Mouse (Mus musculus) lung, embryonic 15.5 days (tissue): ENCODE data around the gene Bhlhe40. TPM values are rescaled to one million over a fixed set of nuclear protein-coding genes. Genes with fewer than 3 reads are reported as not detected.

ENCODE experiments used
- ATAC-seq: fragments of 200-750 bp; cut with Nextera tagmentation; 2 replicates; pipeline ENCODE4 v1.8.0; 2017; ENCODE audit warnings: moderate number of reproducible peaks, borderline replicate concordance; ENCODE audit not compliant: low FRiP score, low TSS enrichment; ENCODE audit errors: extremely low read depth
- H3K27ac ChIP-seq: fragments of 300-500 bp; sonication (generic); 2 replicates; pipeline ENCODE4 v1.5.1; 2015; ENCODE audit warnings: moderate library complexity, mild to moderate bottlenecking, inconsistent platforms
- H3K27me3 ChIP-seq: fragments of 300-500 bp; sonication (generic); 2 replicates; pipeline ENCODE4 v1.6.1; 2015; ENCODE audit warnings: inconsistent platforms
- H3K36me3 ChIP-seq: fragments of 300-500 bp; sonication (generic); 2 replicates; pipeline ENCODE4 v1.6.1; 2015; ENCODE audit warnings: inconsistent platforms
- H3K4me1 ChIP-seq: fragments of 300-500 bp; sonication (generic); 2 replicates; pipeline ENCODE4 v1.6.1; 2015; ENCODE audit warnings: inconsistent platforms
- H3K4me2 ChIP-seq: fragments of 300-500 bp; sonication (generic); 2 replicates; pipeline ENCODE4 v1.6.1; 2015; ENCODE audit warnings: inconsistent platforms, mild to moderate bottlenecking, moderate library complexity
- H3K4me3 ChIP-seq: fragments of 300-500 bp; sonication (generic); 2 replicates; pipeline ENCODE4 v1.5.1; 2015; ENCODE audit warnings: mild to moderate bottlenecking, inconsistent platforms
- H3K9ac ChIP-seq: fragments of 300-500 bp; sonication (generic); 2 replicates; pipeline ENCODE4 v1.6.1; 2015; ENCODE audit warnings: inconsistent platforms
- H3K9me3 ChIP-seq: fragments of 300-500 bp; sonication (generic); 2 replicates; pipeline ENCODE4 v1.6.1; 2016; ENCODE audit warnings: inconsistent platforms
- WGBS: fragments of 180-500 bp; shearing (Covaris S2); methylation state at CpG from one replicate; pipeline ENCODE4 v1.1.7; 2015; 5-methylcytosine and 5-hydroxymethylcytosine counted together
- polyA plus RNA-seq: library from polyadenylated mRNA; unstranded; fragments of >200 nt; fragmentation: Nextera tagmentation; extraction: Ambion mirVana; gene quantifications from 2 replicates; pipeline ENCODE4 v1.2.1, GENCODE M21; 2015

Gene Bhlhe40
- polyA plus RNA-seq, 1 experiment from 2014 or later = 15.2 TPM

DNA sequence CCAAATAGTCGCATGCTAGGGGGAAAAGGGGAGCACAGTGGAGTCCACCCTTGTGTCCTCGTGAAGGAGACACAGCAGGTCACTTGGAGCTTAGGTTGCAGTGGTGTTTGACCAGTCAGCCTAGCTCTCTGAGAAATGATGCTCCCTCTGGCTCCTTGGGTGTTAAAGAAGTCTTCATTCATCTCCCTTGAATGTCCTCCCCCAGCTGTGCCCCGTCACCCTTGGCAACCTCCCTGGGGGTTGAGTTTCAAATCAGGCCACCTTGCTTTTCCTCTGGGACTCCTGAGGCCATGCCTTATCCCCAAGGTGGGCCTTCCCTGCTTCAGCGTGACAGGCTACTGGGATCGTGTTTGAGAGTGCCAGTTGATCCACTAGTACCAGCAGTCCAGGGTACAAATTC lies 17.8 kb downstream of the Bhlhe40 start:
- 50% methylated on average over 5 of the region's 5 CpGs for WGBS
- Histone ChIP-seq H3K4me2 (no peak overlapping the region), H3K9ac (no peak overlapping the region), H3K4me1 (no peaks in the 10 kb centered on the region), H3K36me3 (no peaks in the 10 kb centered on the region), H3K4me3 (no peak overlapping the region), H3K9me3 (no peaks in the 10 kb centered on the region), H3K27ac (no peak overlapping the region), H3K27me3 (no peaks in the 10 kb centered on the region)
- no peak for ATAC-seq

GRCm38 (mm10) chr6:108680503-108680902 lies 20.1 kb downstream of the Bhlhe40 start:
- H3K27ac ChIP-seq = no peak overlapping the region
- H3K4me1 ChIP-seq = no peaks in the 10 kb centered on the region
- ATAC-seq = no peak
- no peak overlapping the region for H3K9ac ChIP-seq
- no peaks in the 10 kb centered on the region for H3K9me3 ChIP-seq
- H3K4me2 ChIP-seq = no peak overlapping the region
- no peaks in the 10 kb centered on the region for H3K36me3 ChIP-seq
- no peaks in the 10 kb centered on the region for H3K27me3 ChIP-seq
- no peak overlapping the region for H3K4me3 ChIP-seq
- WGBS = 71% methylated on average over 7 of the region's 7 CpGs

DNA sequence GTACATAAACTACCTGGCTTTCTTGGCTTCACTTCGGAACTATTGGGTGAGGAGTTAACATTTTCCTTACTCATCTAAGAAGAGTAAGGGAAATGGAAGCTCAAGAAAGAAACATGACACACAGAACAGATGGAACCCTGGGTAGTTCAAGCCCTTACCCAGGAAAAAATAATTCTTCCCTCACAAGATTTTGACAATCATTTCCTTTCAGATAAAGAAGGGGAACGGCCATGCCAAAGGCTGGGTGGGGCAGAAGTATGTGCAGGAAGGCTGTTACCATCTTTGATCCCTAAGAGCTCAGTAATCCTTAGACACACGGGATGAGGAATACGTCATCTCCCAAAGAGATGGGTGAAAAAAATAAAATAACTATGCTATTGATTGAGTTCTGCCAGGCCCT lies 20.7 kb downstream of the Bhlhe40 start:
- Histone ChIP-seq H3K4me1 (no peaks in the 10 kb centered on the region), H3K36me3 (no peaks in the 10 kb centered on the region), H3K27me3 (no peaks in the 10 kb centered on the region), H3K4me3 (no peak overlapping the region), H3K27ac (no peak overlapping the region), H3K9ac (no peak overlapping the region), H3K4me2 (no peak overlapping the region), H3K9me3 (no peaks in the 10 kb centered on the region)
- 70% methylated on average over 4 of the region's 4 CpGs for WGBS
- no peak for ATAC-seq

GRCm38 (mm10) chr6:108683140-108683539 lies 22.7 kb downstream of the Bhlhe40 start:
- ATAC-seq = no peak
- no peaks in the 10 kb centered on the region for H3K4me1 ChIP-seq
- no peak overlapping the region for H3K4me3 ChIP-seq
- H3K4me2 ChIP-seq = no peak overlapping the region
- H3K36me3 ChIP-seq = no peaks in the 10 kb centered on the region
- no peaks in the 10 kb centered on the region for H3K9me3 ChIP-seq
- no peak overlapping the region for H3K9ac ChIP-seq
- 81% methylated on average over 1 of the region's 1 CpGs for WGBS
- H3K27ac ChIP-seq = no peak overlapping the region
- H3K27me3 ChIP-seq = no peaks in the 10 kb centered on the region

DNA sequence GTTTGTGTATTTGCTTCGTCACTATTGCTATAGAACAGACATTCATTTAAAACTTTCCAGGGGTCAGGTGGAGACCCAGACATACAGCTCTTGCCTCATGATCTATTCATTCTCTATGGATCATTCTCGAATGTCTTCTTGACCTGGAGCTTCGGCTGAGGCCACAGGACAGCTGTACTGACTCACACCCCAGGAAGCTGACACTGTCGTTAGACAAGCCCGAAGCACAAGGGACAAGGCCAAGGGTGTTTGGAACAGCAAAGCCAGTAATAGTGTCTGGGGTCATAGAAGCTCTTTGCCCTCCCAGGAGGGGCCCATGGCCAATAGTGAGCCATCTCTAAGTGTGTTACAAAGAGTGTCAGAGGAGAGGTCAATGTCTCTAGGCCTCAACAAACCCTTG lies 24.0 kb downstream of the Bhlhe40 start:
- H3K36me3 ChIP-seq = no peaks in the 10 kb centered on the region
- H3K4me1 ChIP-seq = no peaks in the 10 kb centered on the region
- H3K4me2 ChIP-seq = no peak overlapping the region
- no peaks in the 10 kb centered on the region for H3K9me3 ChIP-seq
- no peak for ATAC-seq
- no peak overlapping the region for H3K27ac ChIP-seq
- no peak overlapping the region for H3K9ac ChIP-seq
- WGBS = 55% methylated on average over 5 of the region's 5 CpGs
- H3K4me3 ChIP-seq = no peak overlapping the region
- no peaks in the 10 kb centered on the region for H3K27me3 ChIP-seq

DNA sequence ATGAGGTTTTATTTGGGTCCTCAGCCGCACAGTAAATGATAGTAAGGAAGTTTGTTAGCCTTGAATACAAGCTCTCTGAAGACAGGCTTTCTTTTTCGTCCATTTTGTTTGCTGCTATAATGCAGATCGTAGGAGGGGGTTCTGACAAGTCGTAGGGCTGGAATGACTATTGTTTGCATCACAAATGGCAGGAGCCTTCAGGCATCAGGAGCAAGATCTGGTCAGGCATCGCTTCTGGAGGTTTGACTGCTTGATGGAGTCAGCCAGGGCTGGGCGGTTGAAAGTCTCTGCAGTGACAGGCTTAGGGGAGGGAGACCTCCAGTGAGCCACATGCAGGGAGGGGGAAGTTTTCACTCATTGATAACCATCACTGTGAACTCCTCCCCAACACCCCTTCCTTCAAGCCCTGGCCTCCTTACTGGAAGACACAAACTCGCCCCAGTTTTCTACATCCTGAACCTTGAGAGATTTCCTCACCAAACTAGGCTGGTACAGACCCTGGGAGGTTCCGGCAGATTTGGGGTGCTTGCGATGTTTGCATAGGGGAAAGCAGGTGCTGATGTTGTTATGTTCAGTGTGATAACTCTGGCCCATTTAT lies 25.4 kb downstream of the Bhlhe40 start:
- no peaks in the 10 kb centered on the region for H3K4me1 ChIP-seq
- no peak overlapping the region for H3K4me2 ChIP-seq
- 60% methylated on average over 9 of the region's 9 CpGs for WGBS
- no peaks in the 10 kb centered on the region for H3K9me3 ChIP-seq
- no peak overlapping the region for H3K27ac ChIP-seq
- no peak for ATAC-seq
- no peaks in the 10 kb centered on the region for H3K27me3 ChIP-seq
- no peaks in the 10 kb centered on the region for H3K36me3 ChIP-seq
- no peak overlapping the region for H3K4me3 ChIP-seq
- H3K9ac ChIP-seq = no peak overlapping the region

DNA sequence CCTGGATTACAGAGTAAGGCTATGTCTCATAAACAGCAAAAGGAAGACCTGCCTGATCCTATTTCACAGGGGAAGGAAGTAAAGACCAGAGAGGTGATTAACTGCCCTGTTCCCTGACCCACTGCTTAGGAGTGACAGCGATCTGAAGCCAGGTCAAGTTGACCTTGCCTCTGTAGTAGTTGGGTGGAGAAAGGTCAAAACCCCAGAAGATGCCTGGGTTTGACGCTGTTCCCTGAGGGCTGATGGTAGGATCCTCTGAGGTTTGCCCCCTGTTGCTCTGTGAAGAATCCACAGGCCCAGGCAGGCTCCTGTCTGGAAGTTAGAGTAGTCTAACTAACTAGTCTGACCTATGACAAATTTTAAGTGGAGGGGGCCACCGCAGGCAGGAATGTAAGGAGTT lies 26.5 kb downstream of the Bhlhe40 start:
- ATAC-seq = no peak
- H3K27me3 ChIP-seq = no peaks in the 10 kb centered on the region
- no peaks in the 10 kb centered on the region for H3K9me3 ChIP-seq
- H3K27ac ChIP-seq = no peak overlapping the region
- no peak overlapping the region for H3K9ac ChIP-seq
- no peaks in the 10 kb centered on the region for H3K4me1 ChIP-seq
- H3K4me3 ChIP-seq = no peak overlapping the region
- 76% methylated on average over 3 of the region's 3 CpGs for WGBS
- H3K36me3 ChIP-seq = no peaks in the 10 kb centered on the region
- no peak overlapping the region for H3K4me2 ChIP-seq

- H3K36me3 ChIP-seq = no peaks in the 10 kb centered on the region
- H3K9ac ChIP-seq = no peak overlapping the region
- H3K4me2 ChIP-seq = no peak overlapping the region
- ATAC-seq = 0 out of 2 replicates have a peak, but pooled peaks have one; percentile 36
- no peak overlapping the region for H3K27ac ChIP-seq
- whole genome bisulfite sequencing = 65% methylated on average over 5 of the region's 5 CpGs
- no peak overlapping the region for H3K4me3 ChIP-seq
- no peaks in the 10 kb centered on the region for H3K9me3 ChIP-seq
- no peaks in the 10 kb centered on the region for H3K27me3 ChIP-seq
- no peaks in the 10 kb centered on the region for H3K4me1 ChIP-seq
Observed at GRCm38 (mm10) chr6:108688344-108688743, 27.9 kb downstream of the Bhlhe40 start.

- Histone ChIP-seq H3K4me1 (no peaks in the 10 kb centered on the region), H3K27ac (no peak overlapping the region), H3K4me3 (no peak overlapping the region), H3K36me3 (no peaks in the 10 kb centered on the region), H3K9ac (no peak overlapping the region), H3K4me2 (no peak overlapping the region), H3K27me3 (no peaks in the 10 kb centered on the region), H3K9me3 (no peaks in the 10 kb centered on the region)
- WGBS = 58% methylated on average over 3 of the region's 3 CpGs
- no peak for ATAC-seq
Observed at GRCm38 (mm10) chr6:108692986-108693385, 32.6 kb downstream of the Bhlhe40 start.

- no peak for ATAC-seq
- WGBS = 91% methylated on average over 8 of the region's 8 CpGs
- H3K27me3 ChIP-seq = no peaks in the 10 kb centered on the region
- H3K9ac ChIP-seq = no peak overlapping the region
- no peak overlapping the region for H3K27ac ChIP-seq
- H3K4me1 ChIP-seq = no peaks in the 10 kb centered on the region
- H3K36me3 ChIP-seq = no peaks in the 10 kb centered on the region
- no peaks in the 10 kb centered on the region for H3K9me3 ChIP-seq
- H3K4me3 ChIP-seq = no peak overlapping the region
- no peak overlapping the region for H3K4me2 ChIP-seq
Observed at GRCm38 (mm10) chr6:108694965-108695724, 34.7 kb downstream of the Bhlhe40 start.

DNA sequence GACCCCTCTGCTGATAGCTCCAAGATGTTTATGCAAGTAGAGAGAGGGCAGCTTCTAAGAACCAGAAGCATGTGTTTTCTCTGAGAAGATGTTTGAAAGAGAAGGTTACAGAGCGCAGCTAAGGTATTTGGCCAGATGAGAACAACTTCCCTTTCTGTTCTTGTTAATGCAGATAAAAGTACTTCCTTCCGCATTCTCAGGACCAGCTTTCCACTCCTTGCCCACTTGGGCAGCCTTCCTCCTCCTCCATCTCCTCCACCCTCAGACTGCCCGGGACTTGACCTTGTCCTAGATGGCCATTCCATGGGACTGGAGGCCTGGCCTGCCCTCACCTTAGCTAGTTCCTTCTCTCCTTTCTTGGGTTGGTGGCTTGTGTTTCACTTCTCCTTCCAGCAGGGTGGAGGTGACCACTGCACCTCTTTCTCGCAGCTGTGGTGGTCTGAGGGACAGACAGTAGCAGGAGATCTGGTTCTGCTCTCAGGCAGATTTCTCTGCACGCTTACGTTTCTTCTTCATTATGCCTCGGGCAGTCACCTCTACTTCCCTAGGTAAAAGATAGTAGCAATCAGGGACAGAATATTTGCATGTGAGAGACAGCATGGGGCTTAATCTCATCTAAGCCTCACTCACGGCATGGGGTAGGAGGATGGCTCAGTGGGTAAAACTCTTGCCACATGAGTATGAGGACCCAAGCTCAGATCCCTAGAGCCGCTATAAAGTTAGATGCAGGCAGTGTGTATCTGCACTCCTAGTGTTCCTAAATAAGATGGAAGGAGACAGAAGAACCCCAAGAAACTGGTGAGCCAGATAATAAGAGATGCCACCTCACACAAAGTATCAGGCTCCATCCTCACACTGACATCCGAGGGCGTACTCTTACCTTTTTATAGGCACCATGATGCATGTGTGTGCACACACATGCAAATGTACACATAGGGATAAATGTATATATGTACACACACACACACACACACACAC lies 35.7 kb downstream of the Bhlhe40 start:
- no peak overlapping the region for H3K27ac ChIP-seq
- no peaks in the 10 kb centered on the region for H3K36me3 ChIP-seq
- no peak for ATAC-seq
- H3K4me1 ChIP-seq = 0 out of 2 replicates have a peak, but pooled peaks cover 2% of the 10 kb centered on the region
- no peak overlapping the region for H3K9ac ChIP-seq
- no peaks in the 10 kb centered on the region for H3K9me3 ChIP-seq
- no peaks in the 10 kb centered on the region for H3K27me3 ChIP-seq
- WGBS = 75% methylated on average over 11 of the region's 11 CpGs
- no peak overlapping the region for H3K4me3 ChIP-seq
- no peak overlapping the region for H3K4me2 ChIP-seq

GRCm38 (mm10) chr6:108696822-108697202 lies 36.4 kb downstream of the Bhlhe40 start:
- Histone ChIP-seq H3K36me3 (no peaks in the 10 kb centered on the region), H3K27me3 (no peaks in the 10 kb centered on the region), H3K9me3 (no peaks in the 10 kb centered on the region), H3K4me1 (0 out of 2 replicates have a peak, but pooled peaks cover 2% of the 10 kb centered on the region), H3K4me3 (no peak overlapping the region), H3K4me2 (no peak overlapping the region), H3K9ac (no peak overlapping the region), H3K27ac (no peak overlapping the region)
- WGBS = 89% methylated on average over 3 of the region's 3 CpGs
- ATAC-seq = no peak
